Mouse (Mus musculus) fibroblast of lung, adult 2 months (primary cell): ENCODE data around the gene Akap9.
"Not testable (repeated sequence)": the region's sequence is repeated elsewhere in the genome, so short reads cannot be mapped to it uniquely, and the experiment has no call there.

Source experiments
- DNase-seq: peaks from one replicate; pipeline ENCODE4 v3.0.0-alpha.2; 2011; ENCODE audit warnings: low read depth

The Akap9 gene

GRCm38 (mm10) chr5:3927801-3928689, at the start of gene Akap9:
Akap9 (plus strand) TSS chr5:3928054.
- peak; percentile 4 for DNase-seq

DNA sequence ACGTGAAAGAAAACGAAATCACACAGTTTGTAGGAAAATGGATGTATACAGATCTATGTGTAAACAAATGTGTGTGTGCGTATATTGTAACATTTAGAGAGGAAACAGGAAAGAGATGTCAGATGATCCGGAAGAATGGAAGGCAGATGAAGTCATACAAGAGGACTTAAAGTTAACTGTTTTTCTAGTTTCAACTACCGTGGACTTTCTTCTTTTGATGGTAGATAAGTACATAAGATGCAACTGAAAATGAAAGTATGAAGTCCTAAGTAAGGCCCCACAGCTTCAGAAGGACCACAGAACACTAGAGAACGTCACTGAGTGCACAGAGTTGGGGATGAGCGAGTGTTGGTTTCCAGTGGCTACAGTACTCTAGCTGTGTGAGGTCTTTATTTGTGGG, 41.0 kb upstream of the Akap9 start:
- not testable (repeated sequence) for DNase-seq

DNA sequence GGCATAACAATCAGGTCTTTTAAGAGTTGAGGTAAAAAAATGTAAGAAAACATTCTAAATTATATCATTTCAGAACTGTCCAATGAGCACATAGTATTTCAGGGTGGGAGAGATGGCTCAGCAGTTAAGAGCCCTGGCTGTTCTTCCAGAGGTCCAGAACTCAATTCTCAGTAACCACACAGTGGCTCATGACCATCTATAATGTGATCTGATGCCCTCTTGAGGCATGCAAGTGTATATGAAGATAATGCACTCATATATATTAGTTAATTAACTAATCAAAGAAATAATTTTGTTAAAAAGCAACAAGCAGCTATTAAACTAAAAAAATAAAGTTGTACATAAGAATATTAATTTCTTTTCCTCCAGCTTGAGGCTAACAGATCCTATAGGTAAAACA, 38.7 kb upstream of the Akap9 start:
- DNase-seq: no peak

- DNase-seq: not testable (repeated sequence)
These were observed 34.2 kb upstream of the Akap9 start, which contains the start of gene Mterf1a for GRCm38 (mm10) chr5:3893459-3894293. Mterf1a (minus strand) TSS chr5:3893933.

DNA sequence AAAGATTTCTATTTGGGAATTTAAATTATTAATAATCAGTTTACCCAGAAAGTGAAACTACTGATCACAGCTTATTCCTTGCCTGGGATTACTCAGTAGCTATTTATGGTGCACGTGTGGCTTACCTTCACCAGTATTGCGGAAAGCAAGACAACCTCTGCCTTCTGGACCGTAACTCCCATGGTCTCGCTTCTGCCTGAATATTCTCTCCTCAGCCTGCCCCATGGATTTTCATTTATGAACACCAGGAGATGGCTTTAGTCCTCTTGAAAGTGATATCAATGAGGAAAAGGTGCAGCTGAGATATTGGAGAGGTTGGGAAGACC, 33.6 kb upstream of the Akap9 start:
- not testable (repeated sequence) for DNase-seq

GRCm38 (mm10) chr5:3905471-3905870, 22.4 kb upstream of the Akap9 start:
- no peak for DNase-seq

GRCm38 (mm10) chr5:3922350-3922749, 5.5 kb upstream of the Akap9 start:
- no peak for DNase-seq

GRCm38 (mm10) chr5:3926666-3927065, 1.2 kb upstream of the Akap9 start:
- DNase-seq: no peak

DNA sequence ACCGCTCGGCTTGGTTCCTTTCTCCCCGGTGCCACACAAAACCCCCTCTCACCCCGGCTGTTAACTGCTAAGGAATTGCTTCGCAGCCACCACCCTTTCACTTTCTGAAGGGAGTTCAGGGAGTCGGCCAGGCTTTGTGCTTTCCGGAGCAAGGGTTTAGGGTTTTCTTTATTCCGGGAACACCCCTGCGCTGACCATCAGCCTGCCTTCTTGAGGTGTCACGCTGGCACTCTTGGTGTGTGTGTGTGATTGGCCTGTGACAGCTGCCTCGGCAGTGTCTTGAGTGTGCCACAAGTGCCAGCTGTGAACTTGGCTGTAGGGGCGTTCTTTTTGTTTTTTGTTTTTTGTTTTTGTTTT, 814 bp downstream of the Akap9 start:
- peak; percentile 8 for DNase-seq

GRCm38 (mm10) chr5:3930760-3931159, 2.9 kb downstream of the Akap9 start:
- DNase-seq: no peak

GRCm38 (mm10) chr5:3931636-3932035, 3.8 kb downstream of the Akap9 start:
- DNase-seq: no peak

DNA sequence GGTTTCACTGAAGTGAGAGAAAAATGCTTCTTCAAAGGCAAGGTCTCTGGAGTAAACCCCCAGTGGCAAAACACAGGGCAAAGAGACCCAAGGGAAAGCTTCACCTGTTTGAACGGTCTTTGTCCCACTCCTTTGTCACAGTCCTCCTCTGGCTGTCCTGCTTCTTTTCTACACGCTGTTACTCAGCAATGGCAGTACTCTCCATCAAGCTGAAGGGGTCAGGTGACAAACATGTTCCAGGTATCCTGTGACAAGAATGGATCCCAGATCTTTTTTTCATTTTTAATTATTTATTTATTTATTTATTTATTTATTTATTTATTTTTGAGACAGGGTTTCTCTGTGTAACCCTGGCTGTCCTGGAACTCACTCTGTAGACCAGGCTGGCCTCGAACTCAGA, 5.7 kb downstream of the Akap9 start:
- DNase-seq: no peak

GRCm38 (mm10) chr5:3935266-3935665, 7.4 kb downstream of the Akap9 start:
- no peak for DNase-seq

DNA sequence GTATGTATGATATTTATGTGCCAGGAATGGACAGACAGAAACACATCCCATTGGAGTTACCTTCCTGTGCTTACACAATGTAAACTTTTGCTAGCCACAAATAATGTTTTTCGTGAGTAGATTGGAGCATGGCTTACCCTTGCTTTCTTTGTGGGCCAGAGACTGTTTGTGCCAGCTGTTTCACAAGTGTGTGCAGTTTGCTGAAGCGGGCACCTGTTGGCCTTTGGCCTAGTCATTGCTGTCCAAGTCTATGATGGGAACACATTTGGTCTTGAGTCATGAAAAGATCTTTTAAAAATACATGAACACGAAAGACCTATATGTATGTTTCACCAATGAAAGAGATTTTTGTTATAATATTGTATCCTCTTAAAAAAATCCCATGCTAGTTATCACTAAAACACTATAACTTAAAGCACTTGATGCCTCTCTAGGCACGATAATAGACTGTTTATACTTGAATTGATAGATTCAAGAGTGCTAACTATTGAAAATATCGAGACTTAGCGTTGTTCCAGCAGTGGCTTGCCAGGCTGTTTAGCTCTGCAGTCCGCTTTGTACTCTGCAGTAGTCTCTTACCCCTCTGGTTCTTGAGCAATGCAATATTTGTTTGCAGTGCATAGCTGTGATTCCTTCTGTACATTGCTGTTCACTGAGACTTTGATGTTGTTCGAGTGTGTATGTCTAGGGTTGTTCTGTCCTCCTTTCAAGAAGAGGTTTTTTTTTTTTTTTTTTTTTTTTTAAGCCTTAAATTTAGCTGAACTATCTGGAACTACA, 8.1 kb downstream of the Akap9 start:
- no peak for DNase-seq

DNA sequence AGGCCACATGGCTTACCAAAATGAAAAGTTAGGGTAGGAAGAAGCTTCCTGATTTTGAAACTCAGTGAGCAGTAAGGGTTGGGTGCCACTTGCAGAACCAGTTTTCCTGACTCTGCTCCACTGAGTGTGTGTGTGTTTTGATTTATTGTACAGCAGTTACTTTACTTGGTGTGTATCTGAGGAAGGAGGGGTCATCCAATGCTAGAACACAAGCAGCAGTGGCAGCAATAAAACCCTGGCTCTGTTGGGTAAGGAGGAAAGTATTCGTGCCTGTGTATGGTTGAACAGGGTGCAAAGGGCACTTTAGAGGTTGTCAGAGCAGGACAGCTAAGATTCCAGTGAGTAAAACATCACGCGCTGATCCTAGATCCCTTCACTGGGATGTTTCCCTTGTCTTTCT, 11.1 kb downstream of the Akap9 start:
- DNase-seq: no peak

- DNase-seq: no peak
These were observed 11.5 kb downstream of the Akap9 start for GRCm38 (mm10) chr5:3939335-3939734.

GRCm38 (mm10) chr5:3941240-3941639, 13.4 kb downstream of the Akap9 start:
- no peak for DNase-seq

- not testable (repeated sequence) for DNase-seq
These were observed 15.3 kb downstream of the Akap9 start for GRCm38 (mm10) chr5:3943169-3943568.

DNA sequence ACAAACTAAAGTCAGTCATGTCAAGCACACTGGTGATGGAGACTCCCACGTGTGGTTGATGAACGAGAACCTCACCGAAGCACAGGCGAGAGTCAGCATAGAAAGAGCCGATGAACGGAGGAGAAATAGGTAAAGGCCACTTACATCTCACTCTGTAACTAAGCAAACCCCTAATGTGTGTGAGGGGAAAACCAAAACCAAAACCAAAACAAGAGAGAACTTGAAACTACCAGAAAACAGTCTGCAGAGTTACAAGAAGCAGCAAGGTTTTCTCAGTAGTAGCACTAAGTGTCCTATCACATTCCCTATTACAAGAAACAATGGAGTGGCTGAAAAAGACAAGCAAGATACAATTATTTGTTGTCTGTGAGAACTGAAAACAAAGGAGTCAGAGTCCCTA, 24.6 kb downstream of the Akap9 start:
- no peak for DNase-seq

GRCm38 (mm10) chr5:3954541-3954940, 26.7 kb downstream of the Akap9 start:
- no peak for DNase-seq

GRCm38 (mm10) chr5:3961286-3961685, 33.4 kb downstream of the Akap9 start:
- DNase-seq: no peak

DNA sequence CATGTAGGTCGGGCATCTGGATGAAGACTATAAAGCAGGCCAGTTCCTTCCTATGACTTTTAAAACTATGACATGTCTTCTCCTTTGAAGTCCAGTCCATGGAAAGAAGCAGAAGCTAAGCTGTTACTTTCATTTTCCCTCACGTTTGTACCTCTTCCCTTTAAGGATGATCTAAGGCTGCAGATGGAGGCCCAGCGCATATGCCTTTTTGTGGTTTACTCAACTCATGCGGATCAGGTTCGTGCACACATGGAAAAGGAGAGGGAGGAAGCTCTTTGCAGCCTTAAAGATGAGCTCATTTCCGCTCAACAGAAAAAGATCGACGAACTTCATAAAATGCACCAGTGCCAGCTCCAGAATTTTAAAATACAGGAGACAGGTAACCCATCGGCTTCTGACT, 40.6 kb downstream of the Akap9 start:
- DNase-seq: no peak
